Mouse (Mus musculus) B cell, adult 2 months (primary cell): ENCODE results near the gene Ano4.

Experiments used
- DNase-seq, 2 experiments: peaks; one replicate each; pipeline ENCODE4 v3.0.0; 2022

The Ano4 gene

DNA sequence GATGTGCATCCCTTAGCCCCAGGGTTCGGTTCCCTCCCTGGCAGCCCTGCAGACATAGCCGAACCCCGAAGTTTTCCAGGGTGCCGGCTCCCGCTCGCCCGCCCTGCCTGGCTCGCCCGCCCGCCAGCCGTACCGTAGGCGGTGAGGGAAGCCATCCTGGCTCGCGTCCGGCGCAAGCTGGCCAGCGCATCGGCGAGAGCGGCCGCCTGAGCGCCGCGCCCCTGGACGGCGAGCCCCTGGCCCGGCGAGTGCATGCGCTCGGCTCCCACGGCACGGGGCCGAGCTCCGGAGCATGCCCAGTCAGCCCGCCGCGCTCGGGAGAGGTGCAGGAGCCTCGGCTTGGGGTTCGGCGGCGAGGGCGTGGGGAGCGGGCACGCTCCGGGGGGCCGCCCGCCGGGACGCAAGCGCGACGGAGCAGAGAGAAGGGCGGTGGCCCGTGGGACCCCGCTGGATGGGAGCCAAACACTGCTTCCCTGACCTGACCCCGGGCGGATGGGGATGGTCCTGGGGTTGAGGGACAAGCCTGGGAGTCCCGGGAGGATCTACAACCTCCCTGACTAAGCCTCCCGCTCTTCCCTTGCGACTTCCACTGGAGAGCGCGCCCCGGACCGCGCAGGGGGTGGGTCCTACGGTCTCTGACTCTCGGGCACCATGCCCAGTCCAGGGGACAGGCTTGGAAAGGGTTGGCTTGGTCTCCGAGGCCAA is at the start of gene Ano4:
Gene Ano4, minus strand, starts transcription at position 272 of the 705 bp plus-strand sequence.
- no peak for DNase-seq

DNA sequence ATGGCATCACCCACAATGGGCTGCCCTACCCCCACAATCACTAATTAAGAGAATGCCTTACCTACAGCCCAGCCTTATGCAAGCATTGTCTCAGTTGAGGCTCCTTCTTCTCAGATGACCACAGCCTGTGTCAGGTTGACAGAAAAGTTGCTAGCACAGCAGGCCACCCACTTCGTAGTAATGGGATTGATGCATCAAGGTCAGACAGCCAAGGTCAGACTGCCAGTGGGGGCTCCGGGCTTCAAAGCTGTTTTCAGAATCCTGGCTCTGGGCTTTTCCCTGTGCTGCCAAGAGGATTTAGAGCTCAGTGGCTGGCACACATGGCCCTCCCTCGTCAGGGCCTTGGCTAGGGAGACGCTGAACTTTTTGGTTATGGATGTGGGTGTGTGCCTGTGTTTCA is 48.1 kb upstream of the Ano4 start:
- no peak for DNase-seq

DNA sequence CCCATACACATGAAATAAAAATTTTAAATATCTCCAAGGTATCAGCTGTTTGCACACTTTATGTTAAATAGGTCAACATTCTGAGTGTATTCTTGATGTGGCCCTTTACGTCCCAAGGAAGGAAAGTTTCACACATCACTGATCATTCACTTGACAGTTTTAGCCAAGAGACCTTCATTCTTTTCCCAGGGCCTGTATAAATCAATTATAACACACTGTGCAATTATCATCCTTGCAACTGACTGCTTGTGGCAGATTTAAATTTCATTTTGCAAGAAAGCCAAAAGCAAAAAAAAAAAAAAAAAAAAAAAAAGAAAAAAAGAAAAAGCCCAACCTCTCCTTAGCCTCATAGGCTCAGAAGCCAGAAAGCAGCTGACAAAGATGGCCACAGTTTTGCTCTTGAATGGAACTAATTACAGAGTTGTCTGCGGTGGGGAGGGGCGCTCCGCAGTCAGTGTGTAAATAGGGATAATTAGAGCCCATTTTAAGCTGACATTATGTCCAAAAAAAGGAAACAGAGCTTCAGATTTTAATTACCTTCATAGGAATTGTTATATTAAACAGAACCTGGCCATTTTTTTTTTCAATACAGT is 47.1 kb upstream of the Ano4 start:
- no peak for DNase-seq

DNA sequence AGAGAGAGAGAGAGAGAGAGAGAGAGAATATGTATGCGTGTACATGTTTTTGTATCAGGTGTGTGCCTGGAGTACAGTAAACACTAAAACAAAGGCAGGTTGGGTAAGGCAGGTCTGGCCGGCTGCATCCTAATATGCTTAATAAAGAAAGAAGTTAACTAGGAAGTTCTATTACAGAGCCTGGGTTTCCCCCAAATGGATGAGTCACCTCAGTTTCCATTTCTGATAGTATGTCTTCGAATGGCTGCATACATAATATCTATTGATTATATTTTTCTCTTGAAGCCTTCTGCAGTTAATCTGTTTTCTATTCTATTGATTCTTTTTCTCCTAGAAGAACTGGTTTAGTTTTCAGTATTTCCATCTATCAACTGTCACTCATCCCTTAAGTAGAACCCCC is 41.9 kb upstream of the Ano4 start:
- no peak for DNase-seq

DNA sequence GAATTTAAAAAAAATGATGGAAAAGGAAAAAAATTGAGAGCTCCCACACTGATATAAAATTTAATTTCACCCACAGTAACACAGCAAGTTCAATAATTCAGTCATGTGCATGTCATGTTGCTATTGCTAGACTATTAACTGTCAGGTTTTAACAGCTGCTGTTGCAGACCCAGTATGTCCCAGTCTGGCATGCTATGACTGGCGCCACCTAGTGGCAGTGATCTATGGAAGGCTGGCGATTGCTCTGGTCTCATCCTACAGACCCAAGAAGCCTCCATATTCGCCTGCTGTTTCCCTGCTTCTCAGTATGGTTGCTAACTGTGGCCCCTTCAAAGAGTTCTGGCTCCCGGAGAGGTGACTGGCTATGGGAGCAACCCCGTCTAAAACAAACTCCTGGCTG is 38.9 kb upstream of the Ano4 start:
- peak; percentile 73 to 77 for DNase-seq

DNA sequence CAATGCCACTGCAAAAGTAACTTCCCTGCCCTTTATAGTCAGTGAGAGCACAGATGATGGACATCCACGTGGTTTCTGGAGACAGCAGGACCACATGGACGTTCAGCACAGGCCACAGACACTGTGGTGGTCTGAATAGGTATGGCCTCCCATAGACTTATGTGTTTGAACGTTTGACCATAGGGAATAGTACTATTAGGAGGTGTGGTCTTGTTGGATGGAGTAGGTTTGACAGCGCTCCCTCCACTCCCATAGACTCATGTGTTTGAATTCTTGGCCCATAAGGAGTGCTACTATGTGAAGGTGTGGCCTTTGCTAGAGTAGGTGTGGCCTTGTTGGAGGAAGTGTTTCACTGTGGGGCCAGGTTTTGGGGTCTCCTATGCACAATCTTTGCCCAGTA is 33.2 kb upstream of the Ano4 start:
- DNase-seq, result no peak

DNA sequence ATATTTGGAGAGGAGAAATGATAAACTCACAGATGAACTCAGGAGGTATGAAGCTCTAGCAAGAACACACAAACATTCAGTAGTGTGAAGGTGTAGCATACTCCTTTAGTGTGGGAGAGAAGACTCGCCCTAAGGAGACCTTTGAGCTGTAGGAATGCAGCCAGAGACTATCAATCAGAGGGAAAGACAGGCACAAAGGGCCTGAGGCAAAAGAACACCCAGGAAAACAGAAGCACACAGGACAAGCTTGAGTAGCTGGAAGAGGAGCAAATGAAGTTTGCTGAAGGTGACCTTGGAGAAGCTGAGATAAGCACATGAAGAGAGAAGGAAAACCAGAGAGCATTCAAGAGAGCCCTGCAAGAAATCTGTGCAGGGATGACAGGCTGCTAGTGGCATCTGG is 25.5 kb upstream of the Ano4 start:
- DNase-seq, result no peak

DNA sequence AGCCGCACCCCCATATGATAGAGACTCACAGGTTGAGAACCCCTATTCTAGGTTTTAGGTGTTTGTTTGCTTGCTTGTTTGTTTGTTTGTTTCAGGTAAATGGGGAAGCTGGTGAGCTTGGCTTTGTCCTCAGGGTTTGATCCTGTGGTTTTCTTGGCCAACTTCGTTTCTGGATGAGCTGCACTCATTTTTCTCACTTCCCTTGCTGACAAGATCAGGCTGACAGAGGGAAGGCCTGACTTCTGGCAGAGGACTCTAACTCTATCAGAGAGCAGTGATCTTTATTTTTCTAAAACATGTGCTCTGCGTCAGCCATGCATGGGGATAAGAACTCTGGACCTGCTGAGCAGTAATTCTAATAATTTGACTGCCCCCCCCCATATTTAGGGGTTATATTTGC is 14.4 kb upstream of the Ano4 start:
- DNase-seq, result no peak

DNA sequence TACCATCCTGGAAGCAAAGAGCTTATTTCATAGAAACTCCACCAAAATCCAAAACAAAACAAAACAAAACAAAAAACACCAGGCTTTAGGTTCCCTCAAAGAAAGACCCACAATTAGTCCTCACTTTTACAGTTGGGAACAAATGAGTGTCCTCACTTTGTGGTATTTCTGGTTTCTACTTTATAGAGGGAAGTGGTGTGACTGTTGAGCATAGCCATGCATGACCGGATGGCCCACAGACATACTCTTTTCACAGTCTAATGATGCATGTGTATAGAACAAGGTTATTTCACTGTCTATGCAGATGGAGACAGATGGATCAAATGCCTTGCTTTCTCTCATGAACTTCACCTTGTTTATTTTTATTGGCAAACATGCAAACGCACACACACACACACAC is 10.1 kb upstream of the Ano4 start:
- DNase-seq, result no peak

DNA sequence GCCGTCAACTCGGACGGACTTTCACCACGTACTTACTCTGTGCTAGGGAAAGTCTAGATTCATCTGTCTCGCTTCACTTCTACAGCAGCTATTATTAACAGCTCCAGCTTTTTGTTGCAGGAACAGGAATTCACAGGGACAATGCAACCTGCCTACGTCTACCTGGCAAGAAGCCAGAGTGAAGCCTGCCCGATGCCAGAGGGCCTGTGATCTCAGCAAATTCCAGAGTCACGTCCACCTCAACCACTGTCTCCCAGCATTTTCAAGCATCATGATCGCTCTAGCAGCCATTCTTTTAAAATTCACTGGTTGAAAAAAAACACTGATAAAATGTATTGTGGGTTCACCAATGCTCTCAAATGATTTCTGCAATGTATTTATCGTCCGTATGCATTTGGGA is 6.9 kb upstream of the Ano4 start:
- DNase-seq, result no peak

DNA sequence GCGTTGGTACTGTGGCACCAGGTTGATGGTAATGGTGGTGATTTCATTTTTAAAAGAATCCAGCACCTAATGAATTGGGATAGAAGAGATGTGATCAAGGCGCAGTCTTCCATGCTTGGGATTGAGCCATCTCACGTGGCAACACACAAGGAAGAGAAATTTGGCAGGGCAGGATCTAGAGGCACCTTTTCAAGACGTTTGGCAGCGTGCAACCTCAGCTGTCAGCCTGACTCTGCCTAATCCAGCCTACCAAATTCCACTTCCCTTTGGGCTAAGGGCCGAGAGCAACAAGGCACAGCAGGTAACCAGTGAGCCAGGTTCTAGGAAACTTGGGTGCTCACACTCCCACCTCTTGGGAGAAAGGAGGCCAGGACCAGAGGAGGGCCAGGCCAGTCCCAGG is 1.0 kb upstream of the Ano4 start:
- no peak for DNase-seq

DNA sequence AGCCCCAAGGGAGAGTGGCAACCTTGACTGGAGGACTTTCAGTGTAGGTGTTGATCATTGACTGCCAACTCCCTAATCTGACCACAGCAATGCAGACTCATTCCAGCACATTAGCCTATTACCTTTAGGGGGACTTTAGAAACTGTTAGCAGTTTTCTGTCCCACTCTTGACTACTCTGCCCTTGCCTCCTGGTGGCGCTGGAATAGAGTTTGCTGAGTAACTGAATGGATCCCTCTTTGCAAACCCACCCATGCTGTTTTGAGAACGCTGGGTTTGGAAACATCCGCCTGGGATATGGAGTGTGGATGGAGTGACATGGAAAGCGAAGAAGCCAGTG is 603 bp upstream of the Ano4 start:
- DNase-seq, result no peak

DNA sequence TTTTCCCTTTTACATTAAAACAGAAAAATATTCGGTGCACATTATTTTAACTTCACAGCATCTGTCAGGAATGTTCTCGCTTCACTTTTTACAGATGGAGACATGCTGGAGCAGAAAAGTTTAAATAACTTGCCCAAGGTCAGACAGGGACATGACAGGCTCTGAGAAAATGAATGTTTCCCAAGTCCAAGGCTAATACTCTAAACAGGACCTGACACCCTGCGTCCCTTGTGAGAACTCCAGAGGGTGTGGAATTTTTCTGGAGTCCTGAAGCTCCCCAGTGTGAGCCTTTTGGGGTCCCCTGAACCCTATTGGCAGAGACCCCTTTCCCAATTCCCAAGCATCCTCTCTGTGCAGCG is 451 bp downstream of the Ano4 start:
- no peak for DNase-seq

DNA sequence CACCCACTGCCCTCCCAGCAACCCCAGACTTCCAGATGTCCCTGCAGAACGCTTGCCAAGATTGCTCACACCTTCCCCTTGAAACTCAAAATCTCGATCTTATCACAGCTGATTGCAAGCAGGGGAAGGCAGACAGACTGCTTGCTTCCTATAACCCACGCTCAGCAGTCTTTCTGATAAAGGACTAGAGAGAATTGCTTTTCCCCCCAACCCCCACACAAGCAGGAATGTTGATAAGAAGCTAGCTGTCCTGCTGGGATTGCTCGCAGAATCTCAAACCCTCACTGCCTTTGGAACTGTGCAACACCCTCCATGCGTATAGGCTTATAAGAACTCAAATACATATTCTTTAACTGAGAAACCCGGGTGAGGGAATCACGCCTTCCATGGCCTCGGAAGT is 846 bp downstream of the Ano4 start:
- DNase-seq, result no peak

DNA sequence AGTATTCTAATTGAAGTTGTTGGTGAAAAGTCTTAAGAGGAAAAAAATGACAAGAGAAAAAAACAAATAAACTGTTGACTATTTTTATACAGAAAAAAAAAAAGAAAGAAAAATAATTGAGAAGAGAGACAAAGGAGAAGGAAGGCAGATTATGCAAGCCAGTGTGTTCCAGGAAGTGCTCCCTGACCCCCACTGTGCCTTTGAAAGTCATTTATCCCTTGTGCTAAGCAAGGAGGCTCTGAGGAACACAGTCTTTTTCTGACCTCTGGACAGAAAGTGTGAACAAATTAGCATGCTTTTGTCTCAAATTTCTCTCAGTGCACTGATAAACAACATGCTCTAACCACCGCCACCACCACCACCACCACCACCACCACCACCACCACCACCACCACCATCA is 14.3 kb downstream of the Ano4 start:
- no peak for DNase-seq

DNA sequence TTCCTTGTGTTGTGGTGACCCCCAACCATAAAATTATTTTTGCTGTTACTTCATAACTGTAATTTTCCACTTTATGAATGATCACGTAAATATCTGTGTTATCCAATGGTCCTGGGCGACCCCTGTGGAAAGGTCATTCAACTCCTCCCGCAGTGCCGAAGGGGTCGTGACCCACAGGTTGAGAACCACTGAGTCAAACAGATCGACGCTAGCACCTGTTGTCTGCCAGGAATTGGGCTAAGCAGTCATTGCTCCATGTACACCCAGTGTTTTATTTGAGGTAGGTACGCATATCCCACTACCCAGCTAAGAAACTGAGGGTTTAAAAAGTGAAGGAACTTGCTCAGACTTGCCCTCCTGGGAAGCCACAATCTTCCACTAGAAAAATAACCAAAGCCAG is 14.8 kb downstream of the Ano4 start:
- DNase-seq, result no peak

DNA sequence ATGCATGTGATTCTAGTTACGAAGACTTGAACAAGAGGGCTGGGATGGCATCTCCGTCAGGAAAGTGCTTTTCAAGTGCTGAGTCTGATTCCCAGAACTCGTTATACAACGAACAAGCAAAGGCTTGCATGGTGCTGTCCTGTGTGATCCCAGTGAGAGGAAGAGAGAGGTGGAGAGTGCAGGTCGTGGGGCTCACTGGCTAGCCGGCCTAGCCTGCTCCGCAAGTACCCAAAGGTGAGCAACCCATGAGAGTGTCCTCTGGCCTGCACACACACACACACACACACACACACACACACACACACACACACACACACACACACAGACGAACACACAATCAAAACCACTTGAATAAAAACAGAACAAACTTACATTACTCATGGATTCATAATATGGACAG is 15.7 kb downstream of the Ano4 start:
- DNase-seq, result no peak

DNA sequence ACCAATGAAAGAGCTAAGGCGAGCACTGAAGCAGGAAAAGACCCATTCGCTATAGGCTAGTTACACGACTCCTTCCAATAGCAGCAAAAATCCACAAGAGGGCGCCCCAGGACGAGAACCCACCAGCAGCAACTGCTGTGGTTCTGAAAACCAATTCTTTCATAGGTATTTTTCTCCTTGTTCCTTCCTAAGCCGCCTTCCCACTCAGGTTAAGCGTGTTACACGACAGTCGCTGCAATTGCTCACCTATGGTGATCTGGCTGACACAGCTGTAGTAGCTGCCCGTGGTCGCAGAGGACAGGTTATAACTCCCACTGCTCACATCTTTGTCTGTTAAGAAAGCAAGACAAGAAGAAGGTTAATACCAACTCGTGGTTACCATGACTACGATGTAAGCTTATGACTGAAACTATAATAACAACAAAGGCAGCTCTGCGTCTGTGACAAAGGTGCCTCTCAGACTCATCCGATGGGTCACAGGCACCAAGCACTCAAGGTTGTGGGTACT is 17.5 kb downstream of the Ano4 start:
- DNase-seq, result peak; percentile 57 to 65

DNA sequence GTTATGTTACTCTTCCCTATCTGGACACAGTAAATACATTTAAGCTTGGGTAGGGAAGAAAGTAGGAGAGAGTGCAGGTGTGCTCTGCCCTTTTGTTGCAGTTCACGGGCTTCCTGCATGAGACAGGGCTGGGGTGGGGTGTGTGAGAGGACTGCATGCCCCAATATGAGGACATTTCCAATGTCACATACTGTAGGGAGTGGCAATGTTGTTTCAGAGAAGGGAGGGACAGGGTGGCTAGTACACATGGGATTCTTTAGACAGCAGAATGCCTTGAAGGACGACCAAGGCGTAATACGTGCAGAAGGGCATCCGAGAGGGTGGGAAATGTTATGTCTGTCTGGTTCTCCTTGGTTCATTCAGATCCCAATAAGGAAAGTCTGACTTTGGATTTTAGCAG is 18.2 kb downstream of the Ano4 start:
- no peak for DNase-seq

DNA sequence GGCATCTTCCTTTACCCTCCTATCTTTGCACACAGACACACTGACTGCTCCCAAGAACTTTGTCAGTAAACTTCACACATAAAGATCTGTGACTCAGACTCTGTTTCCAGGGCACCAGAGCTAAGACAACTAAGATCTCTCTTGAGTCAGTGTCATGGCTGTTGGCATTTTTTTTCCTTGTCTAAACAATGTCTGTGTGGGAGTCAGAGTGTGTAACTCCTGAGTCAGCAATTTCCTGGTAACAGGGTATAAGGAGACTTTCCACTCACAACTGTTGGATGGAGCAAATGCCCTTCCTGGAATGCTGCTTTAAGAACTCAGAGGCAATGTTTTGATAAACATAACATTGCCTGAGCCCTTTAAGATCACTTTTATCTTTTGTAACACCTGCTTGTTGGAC is 37.0 kb downstream of the Ano4 start:
- DNase-seq, result no peak

DNA sequence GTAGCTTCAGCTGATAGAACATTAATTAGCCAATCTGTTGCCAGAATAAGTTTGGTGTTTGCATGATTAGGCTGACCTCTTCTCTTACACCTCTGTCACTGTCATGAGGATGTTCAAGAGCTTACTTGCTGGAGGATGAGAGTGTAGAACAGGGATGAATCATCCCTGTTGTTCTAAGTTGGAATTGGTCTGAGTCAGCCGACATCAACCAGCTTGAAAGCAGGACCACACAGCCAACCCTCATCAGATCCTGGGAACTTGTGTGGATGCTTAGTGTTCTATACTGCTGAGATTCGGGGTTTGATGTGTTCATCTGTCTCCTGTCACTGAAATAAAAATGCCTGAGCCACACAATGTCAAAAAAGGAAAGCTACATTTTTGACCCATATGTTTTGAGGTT is 44.2 kb downstream of the Ano4 start:
- DNase-seq, result no peak

DNA sequence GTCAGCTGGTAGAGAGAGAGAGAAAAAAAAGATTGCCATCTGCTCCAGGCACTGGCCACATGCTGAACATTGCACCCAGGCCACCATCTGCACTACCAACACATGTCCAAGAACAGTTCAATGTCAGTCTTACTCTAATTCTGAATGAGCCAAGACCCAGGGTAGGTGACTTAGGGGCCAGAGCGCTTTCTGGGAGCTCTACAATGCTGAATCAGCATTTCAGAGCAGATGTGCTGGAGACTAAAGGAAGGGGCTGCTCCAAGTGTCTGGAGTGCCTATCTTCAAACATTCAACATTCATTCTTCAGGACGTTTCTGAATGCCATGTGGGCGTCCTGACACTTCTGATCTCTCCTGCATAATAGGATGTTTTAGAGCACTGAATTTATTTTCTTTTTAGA is 51.8 kb downstream of the Ano4 start:
- no peak for DNase-seq

DNA sequence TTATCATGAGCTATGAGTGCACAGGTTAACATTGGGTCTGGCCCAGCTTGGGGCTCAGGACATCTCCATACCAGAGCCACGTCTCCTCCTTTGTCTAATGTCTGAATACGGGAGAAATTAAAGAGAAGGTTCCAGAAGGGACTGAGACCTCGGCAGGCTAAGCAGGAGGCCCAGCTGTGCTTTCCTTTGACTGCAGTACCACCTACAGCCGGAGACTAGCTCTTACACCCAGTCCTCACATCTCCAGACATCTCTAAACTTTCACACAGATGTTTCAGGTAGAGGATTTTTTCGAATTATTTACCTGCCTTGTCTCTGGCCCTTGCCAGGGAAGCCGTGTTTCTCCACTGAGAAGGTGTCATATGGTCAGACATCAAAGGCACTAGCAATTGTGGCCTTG is 53.9 kb downstream of the Ano4 start:
- no peak for DNase-seq

DNA sequence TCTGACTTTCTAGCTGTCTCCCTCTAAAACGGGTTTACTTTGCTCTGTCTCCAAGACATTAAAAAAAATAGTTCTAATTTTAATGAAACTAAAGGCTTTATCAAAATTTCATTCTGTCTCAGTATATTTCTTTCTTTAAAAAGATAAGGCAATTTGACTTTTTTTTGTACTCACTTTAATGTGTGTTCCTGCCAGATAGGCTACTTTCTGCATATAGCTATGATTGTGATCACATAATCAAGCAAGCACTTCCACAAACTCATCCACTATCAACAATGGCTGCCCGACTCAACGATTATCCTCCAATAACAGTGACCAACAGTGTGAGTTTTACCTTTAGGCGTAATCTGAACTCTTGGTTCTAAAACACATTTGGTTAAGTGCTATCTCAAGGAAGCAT is 55.3 kb downstream of the Ano4 start:
- no peak for DNase-seq

DNA sequence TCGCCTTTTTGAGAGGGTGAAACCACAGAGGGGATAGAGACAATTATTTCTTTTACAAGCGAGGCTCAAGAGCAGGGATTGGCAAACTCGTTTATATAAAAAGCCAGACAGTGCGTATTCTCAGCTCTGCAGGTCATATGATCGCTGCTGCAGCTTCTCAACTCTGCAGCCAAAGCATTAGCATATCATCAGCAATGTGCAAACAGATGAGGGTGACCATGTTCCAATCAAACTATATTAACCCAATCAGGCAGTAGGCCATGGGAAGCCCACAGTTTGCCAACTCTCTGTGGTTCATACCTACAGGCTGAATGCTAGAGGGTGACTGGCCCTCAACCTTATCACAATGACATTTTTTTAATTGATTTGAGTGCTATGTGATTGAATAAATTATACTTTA is 64.2 kb downstream of the Ano4 start:
- DNase-seq, result no peak
